Comparison of ENCODE assay signal across 8 mouse cellular contexts in the genomic region with DNA sequence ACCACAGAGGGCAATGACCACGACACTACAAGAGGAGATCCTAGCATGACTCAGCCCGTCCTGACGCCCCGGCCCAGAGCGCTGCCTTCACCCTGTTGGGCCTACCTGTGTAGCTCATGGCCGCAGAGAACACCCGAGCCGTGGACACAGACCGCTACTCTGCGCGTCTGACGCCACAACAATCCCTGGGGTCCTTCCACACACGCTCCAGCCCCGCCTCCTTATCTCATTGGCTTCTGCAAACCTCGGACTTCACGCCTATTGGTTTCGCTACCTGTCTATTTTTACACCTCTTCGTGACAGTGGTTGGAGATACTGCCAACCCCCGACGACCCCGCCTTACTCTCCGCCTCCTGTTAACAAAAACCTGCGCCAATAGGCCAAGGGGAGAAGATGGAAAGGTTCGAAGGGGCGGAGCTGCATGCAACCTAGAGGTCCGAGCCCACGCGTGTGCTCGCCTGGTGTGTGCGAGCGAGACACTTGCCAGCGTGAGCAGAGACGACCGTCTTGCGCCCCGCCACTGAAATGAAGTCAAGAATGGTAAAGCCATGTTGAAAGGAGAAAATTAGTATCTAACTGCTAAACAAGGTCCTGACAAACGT. TPM values are rescaled to one million over a fixed set of nuclear protein-coding genes. Genes with fewer than 3 reads are reported as not detected.
DNase-seq lines count a peak whose midpoint lies in the region; ATAC-seq and TF ChIP-seq lines count a peak whose summit lies in the region.

A gene (minus strand): TSS at position 226 of the 602 bp plus-strand sequence.

- H3K4me3 ChIP-seq in bone marrow macrophage, adult 2 months (ENCODE audit: insufficient read depth, low read length) = peak within 1 kb of the TSS; percentile 77
- H3K4me3 ChIP-seq in embryonic fibroblast, embryonic 13.5 days (ENCODE audit: insufficient read depth, low read length) = peak within 1 kb of the TSS; percentile 63
- peak within 1 kb of the TSS; percentile 81 for H3K4me3 ChIP-seq in kidney, embryonic 14.5 days (ENCODE audit: low read length)
- H3K4me3 ChIP-seq in limb, embryonic 15.5 days = peak within 1 kb of the TSS; percentile 95

- TF ChIP-seq CTCF in bone marrow macrophage, adult 2 months (IDR thresholded peaks at IDR 0.05; ENCODE audit: low read depth, low read length) = no peak
- no peak for TF ChIP-seq CTCF in embryonic fibroblast, embryonic 13.5 days (IDR thresholded peaks at IDR 0.05; ENCODE audit: borderline replicate concordance, insufficient read depth, low read length)

- peak; percentile 99 for DNase-seq in A20 (ENCODE audit: low read depth, low spot score)
- peak; percentile 99 for DNase-seq in heart, adult 9 months (ENCODE audit: low spot score in 2 of 2)
- peak; percentile 88 to 90 for DNase-seq in monocyte, adult 2 months (ENCODE audit: low read depth in 1 of 2, low spot score in 2 of 2)
- DNase-seq in spleen, postnatal 36 days (ENCODE audit: low spot score in 2 of 2) = peak; percentile 97 to 98

- peaks cover 26% of the 10 kb centered on the region for H3K36me3 ChIP-seq in kidney, embryonic 14.5 days (ENCODE audit: control insufficient read depth, insufficient read depth, low read length)
- H3K36me3 ChIP-seq in limb, embryonic 15.5 days = peaks cover 18% of the 10 kb centered on the region

- peak within 1 kb of the TSS; percentile 70 for H3K4me2 ChIP-seq in kidney, embryonic 14.5 days (replicated peaks; ENCODE audit: low read depth, low read length)
- peak within 1 kb of the TSS; percentile 82 for H3K4me2 ChIP-seq in limb, embryonic 15.5 days

- H3K27ac ChIP-seq in bone marrow macrophage, adult 2 months (ENCODE audit: insufficient read depth, low read depth, low read length) = 0 out of 2 replicates have a peak within 1 kb of the TSS, but pooled peaks have one; percentile 23
- 0 out of 2 replicates have a peak within 1 kb of the TSS, but pooled peaks have one; percentile 1 for H3K27ac ChIP-seq in embryonic fibroblast, embryonic 13.5 days (ENCODE audit: insufficient read depth, low read length)
- peak within 1 kb of the TSS; percentile 49; the same call in 1 of the 2 replicates for H3K27ac ChIP-seq in kidney, embryonic 14.5 days (ENCODE audit: low read depth, low read length)
- H3K27ac ChIP-seq in limb, embryonic 15.5 days = peak within 1 kb of the TSS; percentile 85

- H3K27me3 ChIP-seq in kidney, embryonic 14.5 days (ENCODE audit: control insufficient read depth, insufficient read depth, low read length) = no peaks in the 10 kb centered on the region
- H3K27me3 ChIP-seq in limb, embryonic 15.5 days = no peaks in the 10 kb centered on the region

- H3K4me1 ChIP-seq in bone marrow macrophage, adult 2 months (ENCODE audit: control insufficient read depth, insufficient read depth, low read length) = peaks cover 7% of the 10 kb centered on the region
- peaks cover 1% of the 10 kb centered on the region; the same call in 1 of the 2 replicates for H3K4me1 ChIP-seq in embryonic fibroblast, embryonic 13.5 days (ENCODE audit: control insufficient read depth, insufficient read depth, low read length)
- peaks cover 4% of the 10 kb centered on the region for H3K4me1 ChIP-seq in kidney, embryonic 14.5 days (ENCODE audit: control insufficient read depth, insufficient read depth, low read length)
- peaks cover 21% of the 10 kb centered on the region for H3K4me1 ChIP-seq in limb, embryonic 15.5 days

- peak within 1 kb of the TSS; percentile 75 for H3K9ac ChIP-seq in kidney, embryonic 14.5 days (ENCODE audit: low read depth, low read length)
- peak within 1 kb of the TSS; percentile 71 for H3K9ac ChIP-seq in limb, embryonic 15.5 days

- under 1% methylated on average over 37 of the region's 37 CpGs for WGBS in kidney, embryonic 14.5 days
- under 1% methylated on average over 37 of the region's 37 CpGs for WGBS in limb, embryonic 15.5 days

- no peak for TF ChIP-seq POLR2A in bone marrow macrophage, adult 2 months (IDR thresholded peaks at IDR 0.05; ENCODE audit: borderline replicate concordance, low read depth, low read length)
- peak; percentile 97 for TF ChIP-seq POLR2A in embryonic fibroblast, embryonic 13.5 days (IDR thresholded peaks at IDR 0.05; ENCODE audit: low read depth, low read length)

- no peaks in the 10 kb centered on the region for H3K9me3 ChIP-seq in kidney, embryonic 14.5 days (ENCODE audit: control insufficient read depth, low read length)
- H3K9me3 ChIP-seq in limb, embryonic 15.5 days = no peaks in the 10 kb centered on the region

- ATAC-seq in kidney, embryonic 14.5 days (ENCODE audit: low FRiP score, low TSS enrichment) = peak; percentile 97
- peak; percentile 99 for ATAC-seq in limb, embryonic 15.5 days (ENCODE audit: insufficient number of reproducible peaks, low FRiP score, low TSS enrichment, low read depth)

RNA-seq across cellular contexts. Expression of the gene that starts here (rescaled TPM):
- polyA plus RNA-seq in bone marrow macrophage, adult 2 months (2012; ENCODE audit: insufficient read depth, insufficient read length, missing spikeins) = 87.0 and 116 TPM in 2 replicates
- polyA plus RNA-seq in embryonic fibroblast, embryonic 13.5 days (2011; ENCODE audit: insufficient read length, low read depth, missing spikeins) = 28.0 and 32.7 TPM in 2 replicates
- 81.7 and 93.7 TPM in 2 replicates for polyA plus RNA-seq in kidney, embryonic 14.5 days (2014; fragmentation: Nextera tagmentation; extraction: Ambion mirVana)
- polyA plus RNA-seq in limb, embryonic 15.5 days (2015; fragmentation: Nextera tagmentation; extraction: Ambion mirVana) = 85.1 and 88.6 TPM in 2 replicates

Comparison
In these comparisons a context has a peak if more than half of its experiments do, and no peak if none do; other contexts are left out.
1. Peak in every context shown above with its lines: DNase-seq, ATAC-seq, H3K4me3 ChIP-seq and H3K27ac ChIP-seq.
2. H3K27ac ChIP-seq: peak in every context shown above with its lines; median percentile 85 in limb, embryonic 15.5 days; 49 in kidney, embryonic 14.5 days; 23 in bone marrow macrophage, adult 2 months; 1 in embryonic fibroblast, embryonic 13.5 days.